Mouse (Mus musculus) cerebral cortex, adult 2 months (tissue): ENCODE data around the gene L3mbtl1.

ENCODE experiments used
- WGBS: fragments of 180-500 bp; shearing (Covaris S2); methylation state at CpG from one replicate; pipeline ENCODE4 v1.1.7; 2018; 5-methylcytosine and 5-hydroxymethylcytosine counted together

Gene L3mbtl1

DNA sequence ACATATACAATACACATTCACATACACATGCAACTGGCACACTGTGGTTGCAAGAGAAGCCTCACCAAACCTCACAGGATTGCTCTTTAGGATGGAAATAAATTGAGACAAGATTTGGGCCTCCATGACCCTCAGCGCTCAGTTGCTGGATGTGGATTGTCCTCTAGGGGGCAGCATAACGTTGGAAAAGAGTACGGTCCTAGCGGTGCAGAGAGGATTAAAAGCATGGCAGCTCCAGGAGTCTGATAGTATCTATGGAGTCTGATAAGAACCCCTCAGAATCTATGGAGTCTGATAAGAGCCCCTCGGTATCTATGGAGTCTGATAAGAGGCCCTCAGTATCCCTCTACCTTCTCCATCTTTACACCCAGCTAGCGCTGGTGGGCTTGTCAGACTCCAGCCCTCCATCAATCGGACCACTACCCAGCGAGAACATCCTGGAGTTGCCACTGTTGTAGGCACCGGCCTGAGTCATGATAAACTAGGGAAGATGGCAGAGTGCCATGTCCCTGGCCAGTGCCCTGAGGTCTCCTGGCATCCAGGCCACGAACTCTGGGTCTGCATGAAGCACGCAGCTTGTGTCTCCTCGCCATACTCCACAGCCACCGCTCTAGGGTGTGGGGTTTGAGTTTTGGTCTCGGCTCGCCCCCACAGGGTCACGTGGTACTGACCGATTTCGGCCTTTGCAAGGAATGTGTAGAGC lies 55.4 kb downstream of the L3mbtl1 start:
- 34% methylated on average over 18 of the region's 18 CpGs for WGBS

DNA sequence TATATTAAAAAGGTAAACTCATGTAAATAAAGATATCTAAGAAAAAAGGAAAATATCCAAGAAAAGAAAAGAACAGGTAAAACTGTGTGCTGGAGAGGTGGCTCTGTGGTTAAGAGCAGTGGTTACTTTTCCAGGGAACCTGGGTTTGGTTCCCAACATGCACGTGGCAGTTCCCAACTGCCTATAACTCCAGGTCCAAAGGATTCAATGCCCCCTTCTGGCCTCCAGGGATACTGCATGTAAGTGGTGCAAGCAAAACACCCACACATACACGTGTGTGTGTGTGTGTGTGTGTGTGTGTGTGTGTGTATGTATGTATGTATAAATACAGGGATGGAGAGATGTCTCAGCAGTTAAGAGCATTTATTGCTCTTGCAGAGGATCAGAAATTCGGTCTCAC lies 56.5 kb downstream of the L3mbtl1 start:
- 45% methylated on average over 3 of the region's 3 CpGs for WGBS

DNA sequence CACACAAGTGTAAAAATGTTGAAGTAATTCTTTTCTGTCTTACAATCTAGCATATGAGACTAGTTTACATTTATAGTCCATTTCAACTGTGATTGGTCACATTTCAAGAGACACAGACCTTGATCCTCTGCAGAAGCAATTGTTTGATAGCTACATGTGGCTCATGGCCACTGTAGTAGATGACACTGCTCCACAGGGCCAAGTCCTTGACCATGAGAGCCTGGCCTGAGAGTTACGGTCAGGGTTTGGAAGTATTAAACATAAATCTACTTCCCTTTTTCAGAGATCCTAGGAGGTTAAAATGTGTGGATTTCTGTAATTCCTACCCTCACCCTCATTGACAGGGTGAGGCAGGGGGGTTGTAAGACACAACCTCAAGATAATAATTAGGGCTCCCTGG lies 57.8 kb downstream of the L3mbtl1 start:
- WGBS, result 88% methylated on average over 1 of the region's 1 CpGs

- 73% methylated on average over 4 of the region's 4 CpGs for WGBS
These were observed 64.0 kb downstream of the L3mbtl1 start for GRCm38 (mm10) chr2:163007299-163007698.

DNA sequence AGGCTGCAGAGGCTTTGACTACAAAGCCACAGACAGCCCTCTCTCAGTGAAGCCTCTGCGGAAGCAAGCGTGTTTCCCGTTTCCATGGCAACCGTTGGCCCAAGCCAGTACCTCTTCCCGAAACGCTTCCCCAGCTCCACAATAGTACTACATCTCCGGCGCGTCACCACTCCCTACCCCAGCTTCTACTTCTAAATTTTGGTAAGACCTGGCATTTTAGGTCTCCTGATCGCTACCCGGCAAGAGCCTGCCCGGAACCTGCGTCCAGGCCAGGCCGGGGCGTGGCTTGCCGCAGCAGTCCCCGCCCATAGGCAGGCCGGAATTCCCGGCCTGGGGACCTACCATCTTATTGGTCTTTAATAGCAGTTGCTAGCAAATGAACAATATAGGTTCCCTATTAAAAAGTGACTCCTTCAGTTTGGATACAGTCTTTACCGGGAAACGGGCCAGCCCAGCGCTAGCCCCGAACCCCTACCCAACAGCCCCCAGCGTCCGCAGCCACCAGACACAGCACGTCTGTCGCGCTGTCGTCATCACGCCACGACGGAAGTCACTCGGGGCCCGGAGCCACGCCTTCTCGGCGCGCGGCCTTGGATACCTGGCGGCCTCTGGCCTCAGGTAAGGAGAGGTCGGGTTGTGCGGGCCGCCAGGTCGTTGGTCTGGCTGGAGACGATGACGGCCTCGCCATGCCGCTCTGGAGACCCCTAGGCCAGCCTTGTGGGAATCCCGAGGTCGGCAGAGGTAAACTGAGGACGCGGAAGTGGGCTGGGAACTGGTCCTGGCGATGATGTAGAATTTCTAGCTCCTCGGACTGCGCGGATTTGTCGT lies 73.9 kb downstream of the L3mbtl1 start, which contains the start of gene Ift52:
TSS of gene Ift52 (plus strand) at position 439 of the 828 bp plus-strand sequence.
- under 1% methylated on average over 57 of the region's 57 CpGs for WGBS
